Mouse (Mus musculus): ENCODE data around the gene Itprip.

Itprip gene

DNA sequence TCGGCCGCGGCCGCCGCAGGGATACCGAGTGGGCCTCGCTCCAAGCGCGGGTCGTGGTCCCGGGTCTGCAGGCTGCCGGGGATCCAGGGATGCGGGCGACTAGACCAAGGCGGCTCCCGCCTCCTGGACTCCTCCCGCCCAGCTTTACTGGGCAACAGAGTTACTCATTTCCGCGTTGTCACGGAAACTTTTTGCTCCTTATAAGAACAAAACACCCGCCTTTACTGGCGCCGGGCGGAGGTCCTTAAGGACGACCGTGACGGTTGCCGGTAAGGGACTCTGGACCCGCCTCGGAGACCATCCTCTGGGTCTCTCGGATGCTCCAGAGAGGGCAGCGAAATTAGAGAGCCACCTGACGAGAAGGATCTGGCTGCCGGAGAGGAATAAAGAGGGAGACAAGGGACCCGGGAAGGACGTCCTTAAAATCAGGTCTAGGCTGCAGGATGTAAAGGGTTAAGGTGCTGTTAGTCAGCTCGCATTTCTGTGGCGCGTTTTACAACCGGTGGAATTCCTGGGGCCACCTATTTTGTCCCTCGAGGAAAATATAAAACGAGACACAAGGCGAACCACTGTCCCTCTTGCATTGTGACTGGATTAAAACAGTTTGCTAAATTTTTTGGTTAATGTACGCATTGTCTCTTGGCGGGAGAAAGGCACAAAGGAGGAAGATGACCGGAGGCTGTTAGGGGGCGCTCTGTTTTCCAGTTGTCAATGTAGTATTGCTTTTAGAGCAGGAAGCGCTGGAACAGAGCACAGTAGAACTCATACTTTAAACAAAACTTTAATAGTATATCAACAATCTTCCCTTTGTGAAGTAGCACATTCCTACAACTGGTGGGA is at the start of gene Itprip, which contains the start of gene Cfap43:
Gene Itprip (minus strand): TSS at position 174 of the 840 bp plus-strand sequence.
Gene Cfap43 (minus strand): TSS at position 162 of the 840 bp plus-strand sequence.
- DNase-seq, result peak; percentile 72 to 75

DNA sequence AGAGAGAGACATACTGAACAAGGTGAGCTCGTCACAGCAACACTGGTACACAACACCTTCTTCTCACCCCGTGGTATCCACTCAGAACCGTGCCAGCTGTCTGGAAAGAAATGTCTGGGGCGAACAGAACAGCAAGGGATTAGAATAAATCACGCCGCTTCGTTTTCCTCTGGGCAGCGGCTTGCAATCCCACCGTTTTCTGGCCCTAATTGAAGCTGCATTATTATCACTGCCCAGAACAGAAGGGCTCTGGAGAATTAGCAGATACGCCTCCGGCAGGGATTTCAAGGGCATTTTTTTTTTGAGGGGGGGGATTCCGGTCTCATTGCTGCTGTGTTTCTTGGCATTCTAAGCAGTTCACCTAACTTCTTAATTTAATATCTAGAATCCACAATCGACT is 39.1 kb upstream of the Itprip start:
- no peak for DNase-seq

DNA sequence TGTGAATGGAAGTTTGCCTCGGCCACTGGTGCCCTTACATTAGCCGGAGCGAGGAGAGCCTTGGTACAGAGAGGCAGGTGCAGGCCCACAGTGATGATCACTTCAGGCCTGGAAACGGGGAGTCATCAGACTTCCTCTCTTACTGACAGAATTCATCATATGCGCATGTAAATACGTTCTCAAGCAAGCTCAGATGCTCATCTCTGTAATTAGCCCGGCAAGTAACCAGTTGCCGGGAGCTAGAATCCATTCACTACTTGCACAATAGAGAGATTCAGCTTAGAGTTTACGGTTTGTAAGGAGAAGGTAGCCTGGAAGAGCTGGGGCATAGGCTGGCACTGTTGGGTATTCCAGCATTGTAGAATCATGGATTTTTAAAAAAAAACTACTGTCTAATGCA is 34.1 kb upstream of the Itprip start:
- no peak for DNase-seq

DNA sequence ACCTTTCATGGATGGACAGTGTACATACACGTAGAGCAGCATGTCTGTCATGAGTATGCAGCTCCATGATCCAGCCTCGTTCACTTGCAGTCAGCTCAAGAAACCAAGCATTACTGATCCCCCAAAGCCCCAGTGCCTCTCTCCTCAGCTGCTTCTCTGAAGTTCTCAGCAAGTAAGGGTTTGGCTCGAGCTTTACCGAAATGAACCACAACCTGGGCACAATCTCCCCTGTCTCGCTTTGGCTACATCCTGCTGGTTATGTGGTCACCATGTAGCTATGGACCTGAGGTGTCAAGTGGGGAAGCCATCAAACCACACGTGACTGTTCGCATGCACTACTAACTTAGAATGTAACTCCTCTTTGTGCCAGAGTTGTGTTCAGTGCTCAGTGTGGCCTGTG is 31.8 kb upstream of the Itprip start:
- no peak for DNase-seq

DNA sequence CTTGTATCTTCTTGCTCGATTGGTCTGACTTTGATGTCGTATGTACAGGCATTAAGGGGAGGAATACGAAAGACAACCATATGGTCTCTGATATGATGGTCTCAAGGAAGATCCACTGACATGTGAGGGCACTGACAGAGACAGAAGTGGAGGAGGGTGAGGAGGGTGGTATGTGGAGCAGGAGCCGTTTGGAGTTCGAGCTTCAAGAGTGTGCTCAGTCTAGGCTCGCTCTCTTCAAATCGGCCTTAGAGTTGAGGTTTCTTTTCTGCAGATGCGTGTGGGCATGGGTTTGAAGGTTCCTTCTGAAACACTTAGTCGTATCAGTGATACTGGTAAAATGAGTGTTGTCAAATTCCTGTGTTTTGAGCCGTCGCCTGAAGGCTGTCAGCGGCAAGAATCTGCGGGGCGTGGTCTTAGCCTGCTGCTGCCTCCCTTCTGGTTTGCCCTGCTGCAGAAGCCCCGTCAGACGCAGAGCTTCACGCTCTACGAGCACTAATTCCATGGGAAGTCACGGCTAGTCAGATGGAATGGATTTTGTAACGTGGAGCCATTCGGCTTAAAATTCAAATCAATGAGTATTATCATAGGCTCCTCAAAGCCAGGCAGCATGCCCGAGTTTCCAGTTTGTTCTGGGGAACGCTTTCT is 27.8 kb upstream of the Itprip start:
- peak; percentile 25 to 29 for DNase-seq

DNA sequence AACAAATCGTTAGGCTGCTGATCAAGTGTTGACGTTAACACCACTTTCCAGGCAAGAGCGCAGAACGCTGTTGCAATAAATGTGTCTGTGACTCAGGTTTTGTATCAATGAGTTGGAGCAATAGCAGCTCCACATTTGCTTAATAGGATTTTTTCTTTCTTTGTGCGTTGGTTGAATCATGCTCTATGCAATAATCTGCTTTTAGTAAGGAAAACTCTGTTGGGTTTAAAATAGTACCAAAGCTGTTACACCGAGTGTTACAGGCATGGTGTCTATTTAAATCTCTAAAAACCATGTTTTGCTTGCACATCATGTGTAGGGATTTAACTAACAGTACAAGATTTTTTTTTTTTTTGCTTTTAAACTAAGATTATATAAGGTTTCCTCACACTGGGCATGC is 20.3 kb upstream of the Itprip start:
- DNase-seq, result no peak

DNA sequence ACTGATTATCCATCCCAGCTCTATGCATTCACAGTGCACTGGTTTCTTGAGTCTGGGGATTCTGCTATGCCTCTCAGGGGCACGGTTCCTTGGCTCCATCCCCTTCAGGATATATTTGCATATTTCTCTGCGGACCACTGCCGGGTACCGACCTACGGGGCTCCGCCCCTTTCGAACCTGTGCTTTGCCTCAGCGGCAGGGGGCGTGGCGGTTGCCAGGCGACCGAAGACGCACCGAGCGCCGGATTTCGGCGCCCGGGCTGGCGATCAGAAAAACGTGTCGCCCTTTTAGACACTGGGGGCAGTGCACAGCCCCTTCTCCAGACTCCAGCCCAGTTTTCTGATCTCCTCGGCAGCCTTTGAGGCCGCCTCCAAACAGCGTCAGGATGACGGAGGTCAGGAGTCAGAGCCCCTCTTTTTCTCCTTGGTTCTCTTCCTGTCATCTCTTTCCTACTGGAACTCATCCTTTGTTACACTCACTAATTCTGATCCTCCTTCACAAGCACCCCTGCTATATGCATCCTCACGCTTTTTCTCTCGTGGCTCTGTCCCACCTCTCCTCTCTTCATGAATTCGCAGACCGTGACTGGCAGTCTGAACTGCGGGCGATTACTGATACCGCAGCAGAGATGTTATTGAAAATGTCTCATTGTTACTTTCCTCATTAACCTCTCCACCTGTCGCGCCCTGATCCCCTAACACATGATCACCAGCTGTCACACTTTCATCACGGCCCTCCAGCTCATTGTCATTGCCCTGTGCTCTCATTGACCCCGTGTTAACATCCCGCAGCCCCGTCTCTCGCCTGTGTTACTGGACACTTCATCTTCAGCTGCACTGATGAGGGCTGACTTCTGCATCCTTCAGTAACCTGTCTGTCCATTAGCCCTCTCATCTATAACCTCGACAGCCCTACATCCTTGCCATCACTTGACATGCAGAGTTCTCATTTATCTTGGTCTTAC is 18.6 kb upstream of the Itprip start, which contains the start of gene Cfap58:
Gene Cfap58 (plus strand): TSS at position 233 of the 964 bp plus-strand sequence.
- DNase-seq, result peak; percentile 90 to 91

DNA sequence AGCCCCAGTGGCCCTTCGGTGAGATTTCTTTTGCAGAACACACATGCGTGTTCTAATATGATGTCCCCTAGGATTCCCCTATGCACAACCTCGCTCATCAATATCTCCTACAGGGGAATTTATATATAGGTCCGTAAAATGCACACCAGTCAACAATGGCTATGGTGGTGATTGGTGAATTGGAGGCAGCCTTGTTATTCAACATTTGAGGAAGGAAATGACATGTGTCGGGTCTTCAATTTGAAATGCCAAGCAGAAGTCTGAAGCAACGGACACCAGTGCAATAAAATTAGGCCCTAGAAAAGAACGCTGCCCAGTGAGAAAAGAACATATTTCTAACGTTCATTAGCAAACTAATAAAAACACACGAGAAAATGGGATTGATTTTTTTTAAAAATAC is 17.8 kb upstream of the Itprip start:
- DNase-seq, result no peak

DNA sequence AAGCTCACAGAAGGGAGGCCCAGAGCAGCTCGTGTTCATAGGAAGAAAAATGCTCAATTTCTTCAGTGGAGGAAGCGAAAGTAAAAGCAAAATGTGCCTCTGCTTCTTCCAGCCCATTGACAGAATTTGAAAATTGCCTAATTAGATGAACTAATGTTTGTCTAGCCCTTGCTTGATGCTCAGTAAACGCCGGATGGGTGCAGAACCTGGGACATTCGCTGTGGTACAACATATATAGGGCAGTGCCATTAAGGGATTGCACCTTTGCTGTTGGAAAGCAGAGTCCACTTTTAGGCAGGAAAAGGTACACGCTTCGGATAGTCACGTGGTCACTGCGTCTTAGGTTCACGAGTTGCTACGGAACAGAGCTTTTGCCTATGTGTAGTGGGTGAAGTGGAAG is 17.4 kb upstream of the Itprip start:
- DNase-seq, result no peak

DNA sequence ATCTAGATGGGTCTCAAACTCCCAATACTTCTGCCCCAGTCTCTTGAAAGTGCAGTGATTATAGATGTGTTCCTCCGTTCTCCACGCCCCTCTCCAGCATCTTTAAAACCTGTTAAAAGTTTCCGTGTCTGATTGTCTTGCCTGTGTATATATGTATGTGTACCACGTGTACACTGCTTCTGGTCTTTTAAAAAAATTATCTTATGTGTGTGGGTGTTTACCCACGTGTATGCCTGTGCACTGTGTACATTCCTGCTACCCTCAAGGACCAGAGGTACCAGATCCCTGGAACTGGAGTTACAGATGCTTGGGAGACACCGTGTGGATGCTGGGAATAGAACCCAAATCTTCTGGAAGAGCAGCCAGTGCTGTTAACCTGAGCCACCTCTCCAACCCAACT is 16.4 kb upstream of the Itprip start:
- no peak for DNase-seq

DNA sequence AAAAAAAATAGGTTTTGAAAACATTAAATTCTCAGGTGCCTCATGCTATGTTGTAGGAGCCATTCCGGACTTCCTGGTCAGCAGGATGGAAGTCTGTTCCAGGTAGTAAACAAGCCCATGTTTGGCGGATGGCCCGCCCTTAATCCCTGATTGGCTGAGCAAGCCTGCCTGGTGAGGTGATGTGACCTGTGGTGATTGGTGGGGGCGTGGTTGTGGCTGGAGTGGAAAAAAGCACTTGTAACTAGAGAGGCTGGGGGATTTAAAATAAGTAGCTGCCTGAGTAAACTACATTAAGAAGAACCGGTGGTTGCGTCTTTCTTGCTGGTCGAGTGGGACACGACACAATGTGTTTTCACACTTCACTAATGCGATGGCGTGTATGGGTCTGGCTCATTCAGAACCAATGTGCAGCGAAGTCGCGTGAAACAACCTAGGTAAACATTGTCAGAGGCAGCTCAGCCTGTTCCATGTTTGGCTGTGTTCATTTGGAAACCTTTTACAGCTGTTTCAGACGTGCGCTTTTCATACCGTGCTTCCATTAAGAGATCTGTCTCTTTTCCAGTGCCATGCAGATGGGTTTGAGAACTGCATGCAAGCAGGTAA is 15.6 kb upstream of the Itprip start:
- no peak for DNase-seq

DNA sequence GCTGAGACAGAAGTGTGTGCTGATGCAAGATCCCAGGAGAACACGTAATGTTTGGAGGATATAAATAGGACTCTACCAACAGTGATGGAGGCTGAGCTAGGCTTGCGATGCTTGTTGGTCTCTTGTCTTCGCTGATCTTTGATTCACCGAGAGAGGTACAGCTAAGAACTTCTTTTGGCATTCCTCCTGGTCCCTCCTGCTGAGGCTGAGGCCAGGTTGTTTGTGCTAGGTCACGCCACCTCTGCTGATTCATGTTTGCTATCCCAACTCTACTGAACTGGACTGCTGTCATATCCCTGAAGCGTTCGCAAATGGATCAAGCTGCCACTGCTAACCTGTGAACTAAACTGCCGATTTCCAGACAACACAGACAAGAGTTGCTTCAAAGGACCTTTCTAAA is 15.0 kb upstream of the Itprip start:
- DNase-seq, result no peak

DNA sequence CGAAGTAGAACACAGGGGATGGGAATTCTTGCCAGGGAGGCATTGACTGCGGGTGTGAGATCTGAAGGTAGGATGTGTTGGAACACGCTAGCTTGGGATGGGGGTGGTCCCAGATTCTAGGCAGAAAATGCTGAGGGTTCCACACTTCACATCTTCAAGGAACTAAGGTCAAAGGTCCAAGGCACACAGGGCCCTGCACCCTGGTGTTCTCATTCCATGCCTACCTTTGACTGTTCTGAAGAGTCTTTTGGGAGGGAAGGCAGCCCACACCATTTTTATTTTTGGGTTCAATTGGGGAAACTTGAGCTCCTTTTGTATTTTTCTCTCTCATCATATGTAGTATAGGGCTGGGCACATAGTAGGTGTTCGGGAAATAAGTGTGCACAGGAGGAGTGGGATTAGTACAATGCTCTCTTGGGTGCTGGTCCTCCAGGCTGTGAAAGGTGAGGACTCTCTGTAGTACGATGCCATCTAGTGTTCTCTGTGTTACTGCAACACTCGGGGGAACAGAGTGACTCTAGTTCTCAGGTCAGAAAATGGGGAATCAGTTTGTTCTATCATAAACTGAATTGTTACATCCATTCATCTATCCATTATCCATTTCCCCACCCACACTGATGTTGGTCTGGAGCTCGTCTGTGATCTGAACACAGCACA is 13.0 kb upstream of the Itprip start:
- DNase-seq, result peak; percentile 61 to 64

DNA sequence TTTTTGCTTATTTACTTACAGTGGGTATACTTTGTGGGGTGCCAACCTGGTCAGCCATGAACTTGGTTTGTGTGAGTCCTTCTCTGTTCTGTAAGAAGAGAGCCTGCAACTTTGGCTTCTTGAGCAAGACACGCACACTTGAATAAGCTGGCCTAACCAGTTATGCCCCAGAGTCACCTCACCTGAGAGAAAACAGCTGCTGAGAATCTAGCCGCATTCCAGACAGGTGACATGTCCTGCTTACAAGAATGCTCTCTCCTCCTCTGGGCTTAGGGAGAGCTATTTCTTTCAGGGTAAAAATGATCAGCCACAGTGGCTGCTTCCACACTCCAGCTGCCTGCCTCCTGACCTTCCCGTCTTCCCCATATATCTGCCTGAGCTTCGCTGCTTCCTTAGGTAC is 9.9 kb upstream of the Itprip start:
- no peak for DNase-seq

DNA sequence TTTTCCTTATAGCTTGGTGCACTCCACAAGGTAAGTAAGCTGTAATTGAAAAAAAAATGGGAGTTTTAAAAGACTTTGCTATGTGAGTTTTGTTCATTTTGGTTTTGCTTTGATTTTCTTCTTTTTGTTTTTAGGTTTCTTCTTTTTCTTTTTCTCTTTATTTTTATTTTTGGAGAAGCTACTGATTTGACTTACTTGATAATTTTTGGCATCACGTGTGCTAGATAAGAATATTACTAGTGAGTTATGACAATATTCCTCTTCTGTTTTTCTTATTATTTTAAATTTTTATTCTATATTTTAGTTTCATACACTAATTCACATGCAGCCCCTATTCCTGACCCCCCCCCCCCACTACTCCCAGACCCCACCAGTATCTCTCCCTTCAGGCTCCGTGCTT is 7.9 kb upstream of the Itprip start:
- DNase-seq, result no peak

DNA sequence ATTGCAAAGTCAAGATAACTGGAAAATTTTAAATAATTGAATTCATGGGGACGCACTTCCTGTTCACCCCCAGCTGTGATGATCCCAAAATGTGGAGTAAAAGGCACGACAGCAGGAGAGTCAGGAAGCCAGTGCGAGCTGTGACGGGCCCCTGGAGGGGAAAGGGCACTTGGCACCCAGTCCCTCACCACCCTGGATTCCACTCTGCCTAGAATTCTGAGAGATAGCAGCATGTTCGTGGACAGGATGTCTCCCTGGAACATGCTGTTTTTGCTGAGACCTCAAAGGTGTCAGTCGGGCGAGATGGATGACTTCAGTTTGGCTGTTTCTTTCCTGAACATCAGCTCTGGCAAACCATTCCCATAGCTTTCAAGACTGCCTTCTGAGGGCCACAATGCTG is 6.7 kb upstream of the Itprip start:
- DNase-seq, result no peak

DNA sequence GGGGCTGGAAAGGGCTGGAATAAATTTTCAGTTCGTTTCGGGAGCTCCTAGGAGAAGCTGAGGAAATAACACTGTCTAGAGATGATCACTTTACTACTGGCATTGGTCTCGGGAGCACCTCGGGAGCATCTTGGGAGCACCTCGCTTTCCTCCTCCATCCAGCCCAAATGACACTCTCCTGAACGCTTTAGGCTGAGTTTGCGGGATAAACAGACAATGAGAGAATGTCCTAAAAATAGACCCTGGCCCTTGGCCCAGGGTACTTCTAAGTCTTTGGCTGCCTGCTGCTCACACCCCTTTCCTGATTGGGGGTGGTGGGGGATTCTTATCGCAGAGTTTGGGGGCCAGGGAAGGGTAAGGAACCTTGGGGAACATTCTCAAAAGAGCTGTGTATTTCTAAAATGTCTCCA is 872 bp upstream of the Itprip start:
- no peak for DNase-seq

DNA sequence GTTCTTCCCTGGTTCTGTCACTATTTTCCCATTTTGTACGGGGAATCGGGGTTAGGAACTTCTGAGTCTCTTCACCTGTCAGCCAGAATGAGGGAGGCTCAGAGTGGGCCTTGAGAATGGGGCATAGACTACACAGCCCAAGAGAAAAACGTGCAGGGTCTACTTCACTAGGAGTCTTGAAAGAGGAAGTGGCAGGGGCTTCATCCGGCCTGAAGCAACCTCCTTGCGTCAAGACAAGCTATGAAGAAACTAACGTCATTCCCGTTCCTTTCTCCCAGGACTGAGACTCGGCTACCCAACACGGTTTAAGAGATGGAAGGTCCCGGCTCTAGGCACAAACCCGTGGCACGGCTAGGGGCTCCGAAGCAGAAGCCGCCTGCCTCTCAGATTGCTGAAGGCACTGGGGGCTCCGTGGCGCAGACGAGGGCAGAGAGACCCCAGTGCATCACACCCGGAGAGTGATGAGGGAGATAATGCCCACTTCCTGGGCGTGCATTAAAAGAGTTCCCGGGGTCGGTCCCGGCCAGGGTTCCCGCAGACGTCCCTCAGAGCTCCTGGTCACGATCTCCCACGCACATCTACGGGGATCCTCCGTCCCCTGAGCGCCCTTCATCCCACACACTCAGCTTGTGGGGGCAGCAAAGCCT is 521 bp downstream of the Itprip start:
- peak in 1 of 2 experiments; percentile 20 for DNase-seq

DNA sequence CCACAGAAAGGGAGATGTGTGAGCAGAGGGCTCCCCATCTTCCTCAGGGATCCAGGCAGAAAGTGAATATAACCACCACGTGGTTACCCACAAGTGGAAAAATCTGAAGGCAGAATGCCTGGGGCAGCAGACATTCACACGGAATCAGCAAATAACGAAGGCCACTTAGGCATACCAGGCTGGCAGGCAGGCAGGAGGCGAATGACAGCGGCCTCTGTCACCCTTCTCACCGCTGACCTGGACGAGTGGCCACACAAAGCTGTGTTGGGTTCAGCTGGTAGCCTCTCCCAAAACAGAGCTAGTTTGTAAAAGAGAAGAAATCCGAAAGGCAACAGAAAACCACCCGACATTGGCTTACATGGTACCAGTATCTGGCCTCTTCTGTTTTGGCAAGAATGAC is 1.1 kb downstream of the Itprip start:
- no peak for DNase-seq

DNA sequence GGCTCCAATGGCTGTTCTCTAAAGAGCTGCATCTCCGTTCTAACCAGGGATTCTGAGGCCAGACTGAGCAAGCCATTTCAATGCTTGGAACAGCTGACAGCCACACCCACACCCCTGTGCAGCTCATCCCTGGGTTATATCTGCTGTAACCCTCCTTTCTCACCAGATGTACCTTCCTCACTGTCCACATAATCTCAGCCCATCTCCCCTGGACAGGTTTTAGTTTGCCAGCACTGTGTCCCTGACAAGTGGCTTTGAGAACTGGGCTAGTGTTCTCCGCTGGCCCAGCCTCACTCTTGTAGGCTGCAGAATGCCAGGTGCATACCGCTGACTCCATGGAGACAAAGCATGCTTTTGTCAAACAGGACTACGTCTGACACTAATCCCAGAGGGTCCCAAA is 1.7 kb downstream of the Itprip start:
- DNase-seq, result no peak

DNA sequence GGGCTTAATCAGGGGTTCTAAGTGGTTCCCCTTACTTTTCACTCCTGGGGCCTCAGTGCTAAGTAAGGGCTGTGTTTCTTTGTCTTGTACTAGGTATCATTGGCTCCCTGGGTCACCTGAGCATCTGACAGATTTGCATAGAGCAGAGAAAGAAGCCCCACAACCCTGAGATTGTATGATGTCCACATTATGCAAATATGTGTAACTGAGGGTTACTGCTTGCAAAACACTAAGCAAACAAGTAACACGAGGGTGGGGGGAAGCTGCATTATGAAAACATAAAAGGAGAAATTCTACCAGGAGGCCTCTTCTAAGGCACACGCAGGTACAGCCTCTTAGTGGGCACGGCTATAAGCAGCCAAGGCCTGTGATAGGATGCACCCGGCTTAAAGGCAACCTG is 3.8 kb downstream of the Itprip start:
- no peak for DNase-seq

DNA sequence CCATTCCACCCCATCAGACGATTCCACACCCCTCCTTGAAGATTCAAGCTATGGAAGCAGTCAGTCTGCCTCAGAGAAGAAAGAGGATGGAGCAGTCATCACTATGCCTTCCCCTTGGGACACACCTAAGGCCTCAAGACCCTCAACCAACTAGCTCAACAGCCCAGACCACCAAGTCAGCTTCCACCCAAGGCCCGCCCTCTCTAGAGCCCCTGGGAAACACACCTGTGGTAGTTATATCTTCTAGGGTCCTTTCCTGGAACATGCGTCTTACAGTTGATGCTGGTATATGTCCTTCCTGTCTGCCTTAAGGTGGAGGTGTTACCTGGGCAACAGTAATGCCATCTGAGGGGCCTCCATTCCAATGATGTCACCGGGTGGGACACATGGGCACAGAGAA is 4.9 kb downstream of the Itprip start:
- no peak for DNase-seq
